Mouse (Mus musculus) spleen, adult 2 months (tissue): Measurements from ENCODE around the gene Ndufa13. TPM values are rescaled to one million over a fixed set of nuclear protein-coding genes. Genes with fewer than 3 reads are reported as not detected.

Experiments
- DNase-seq, 2 experiments: peaks; one replicate each; pipeline versions ENCODE4 v3.0.0 to v3.0.0-alpha.2; 2012 to 2021; ENCODE audit warnings: low spot score in 2 of 2, low read depth in 1 of 2
- H3K27ac ChIP-seq: fragments of 200-500 bp; 2 replicates; pipeline ENCODE4 v1.5.1; 2012; ENCODE audit warnings: low read length, inconsistent platforms; ENCODE audit not compliant: insufficient read depth
- H3K27me3 ChIP-seq: fragments of 200-500 bp; 2 replicates; pipeline ENCODE4 v1.6.1; 2012; ENCODE audit warnings: mild to moderate bottlenecking, moderate library complexity, low read length, inconsistent platforms; ENCODE audit not compliant: control insufficient read depth, insufficient read depth
- H3K36me3 ChIP-seq: fragments of 200-500 bp; 2 replicates; pipeline ENCODE4 v1.6.1; 2012; ENCODE audit warnings: mild to moderate bottlenecking, low read length, inconsistent platforms; ENCODE audit not compliant: control insufficient read depth, insufficient read depth
- H3K4me1 ChIP-seq: fragments of 200-500 bp; 2 replicates; pipeline ENCODE4 v1.6.1; 2011; ENCODE audit warnings: inconsistent platforms; ENCODE audit not compliant: control insufficient read depth, insufficient read depth, insufficient read length
- H3K4me3 ChIP-seq: fragments of 200-500 bp; 2 replicates; pipeline ENCODE4 v1.5.1; 2011; ENCODE audit warnings: mild to moderate bottlenecking, inconsistent platforms; ENCODE audit not compliant: insufficient read depth, insufficient read length; ENCODE audit errors: extremely low read depth
- CTCF ChIP-seq: fragments of 200-500 bp; IDR thresholded peaks from 2 replicates; pipeline ENCODE4 v1.5.1; 2011; ENCODE audit warnings: mild to moderate bottlenecking, inconsistent platforms; ENCODE audit not compliant: insufficient read depth, insufficient read length, insufficient replicate concordance; ENCODE audit errors: extremely low read depth
- POLR2A ChIP-seq: fragments of 200-500 bp; IDR thresholded peaks from 2 replicates; pipeline ENCODE4 v1.6.1; 2011; ENCODE audit warnings: low read depth, low read length, inconsistent platforms
- WGBS: fragments of 180-500 bp; shearing (Covaris S2); methylation state at CpG from one replicate; pipeline ENCODE4 v1.1.7; 2018; 5-methylcytosine and 5-hydroxymethylcytosine counted together
- polyA plus RNA-seq: library from polyadenylated mRNA; depleted of rRNA; stranded (reverse); fragments of >200 nt; gene quantifications from 2 replicates; pipeline ENCODE4 v1.2.3, GENCODE M21; 2012

Ndufa13 gene
- polyA plus RNA-seq, 1 experiment: 53.8 TPM

GRCm38 (mm10) chr8:69900895-69901451 lies 1.4 kb downstream of the Ndufa13 start:
- 6% methylated on average over 12 of the region's 12 CpGs for WGBS
- no peaks in the 10 kb centered on the region for H3K27me3 ChIP-seq
- peak overlapping the region; percentile 79 for H3K4me3 ChIP-seq
- H3K4me1 ChIP-seq: peaks cover 11% of the 10 kb centered on the region
- no peaks in the 10 kb centered on the region; the same call in 1 of the 2 replicates for H3K36me3 ChIP-seq
- TF ChIP-seq CTCF (no peak), POLR2A (no peak)
- H3K27ac ChIP-seq: peak overlapping the region; percentile 85
- DNase-seq: no peak

DNA sequence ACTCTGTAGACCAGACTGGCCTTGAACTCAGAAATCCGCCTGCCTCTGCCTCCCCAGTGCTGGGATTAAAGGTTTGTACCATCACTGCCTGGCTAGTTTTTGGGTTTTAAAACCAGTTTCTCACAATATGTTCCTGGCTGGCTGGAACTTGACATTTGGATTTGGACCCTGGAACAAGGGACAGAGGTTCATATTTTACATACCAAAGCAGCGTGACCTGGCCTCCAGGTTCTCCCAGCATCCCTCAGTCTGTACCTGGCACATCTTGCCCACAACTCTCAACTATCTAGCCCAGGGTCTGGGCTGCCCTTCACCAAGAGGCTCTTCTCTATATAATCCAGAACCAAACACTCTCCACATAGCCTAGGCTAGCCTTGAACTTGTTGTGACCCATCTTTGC lies 2.5 kb downstream of the Ndufa13 start:
- DNase-seq: no peak
- Histone ChIP-seq H3K4me3 (no peak overlapping the region), H3K4me1 (peaks cover 11% of the 10 kb centered on the region), H3K36me3 (peaks cover 1% of the 10 kb centered on the region; the same call in 1 of the 2 replicates), H3K27me3 (no peaks in the 10 kb centered on the region), H3K27ac (no peak overlapping the region)
- WGBS: 93% methylated on average over 2 of the region's 2 CpGs
- TF ChIP-seq POLR2A (no peak), CTCF (no peak)

- no peak overlapping the region for H3K4me3 ChIP-seq
- H3K36me3 ChIP-seq: peaks cover 10% of the 10 kb centered on the region
- 89% methylated on average over 6 of the region's 6 CpGs for WGBS
- peaks cover 11% of the 10 kb centered on the region for H3K4me1 ChIP-seq
- no peak overlapping the region for H3K27ac ChIP-seq
- TF ChIP-seq POLR2A (no peak), CTCF (no peak)
- DNase-seq: no peak
- H3K27me3 ChIP-seq: no peaks in the 10 kb centered on the region
Measured at GRCm38 (mm10) chr8:69897857-69898256, 4.5 kb downstream of the Ndufa13 start.

DNA sequence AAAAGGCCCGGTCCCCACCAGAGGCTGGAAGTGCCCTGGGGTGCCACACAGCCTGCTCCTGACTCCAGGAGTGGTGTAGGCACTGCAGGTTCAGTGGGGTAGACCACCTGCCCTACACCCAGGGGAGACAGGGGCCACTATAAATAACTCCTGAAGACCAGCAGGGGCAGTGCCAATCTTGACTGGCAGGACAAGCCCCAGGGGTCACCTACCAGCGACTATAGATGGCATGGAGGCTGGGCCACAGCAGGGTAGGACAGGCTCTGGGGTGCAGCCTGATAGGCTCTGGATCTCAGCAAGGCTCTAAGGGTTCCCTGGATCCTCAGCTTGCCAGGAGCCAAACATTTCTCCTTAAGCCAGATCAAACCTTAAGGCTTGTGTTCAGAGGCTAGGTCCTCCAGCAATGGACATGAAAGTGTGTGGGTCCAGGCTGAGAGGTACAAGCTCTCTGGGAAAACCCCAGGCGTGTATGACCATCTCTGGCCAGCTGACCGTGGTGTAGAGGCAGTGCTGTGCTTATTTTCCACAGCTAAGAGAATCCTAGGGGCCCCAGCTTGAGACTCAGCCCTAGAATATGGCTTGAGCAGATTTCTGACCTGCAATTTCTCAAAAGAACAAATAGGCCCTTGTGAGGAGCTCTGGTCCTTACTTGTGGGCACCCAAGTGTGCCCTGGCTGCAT lies 6.4 kb downstream of the Ndufa13 start:
- Histone ChIP-seq H3K4me1 (peaks cover 3% of the 10 kb centered on the region; the same call in 1 of the 2 replicates), H3K4me3 (no peak overlapping the region), H3K27ac (no peak overlapping the region), H3K27me3 (no peaks in the 10 kb centered on the region), H3K36me3 (peaks cover 12% of the 10 kb centered on the region)
- TF ChIP-seq POLR2A: no peak
- no peak for TF ChIP-seq CTCF
- DNase-seq: no peak
- WGBS: 85% methylated on average over 4 of the region's 4 CpGs

DNA sequence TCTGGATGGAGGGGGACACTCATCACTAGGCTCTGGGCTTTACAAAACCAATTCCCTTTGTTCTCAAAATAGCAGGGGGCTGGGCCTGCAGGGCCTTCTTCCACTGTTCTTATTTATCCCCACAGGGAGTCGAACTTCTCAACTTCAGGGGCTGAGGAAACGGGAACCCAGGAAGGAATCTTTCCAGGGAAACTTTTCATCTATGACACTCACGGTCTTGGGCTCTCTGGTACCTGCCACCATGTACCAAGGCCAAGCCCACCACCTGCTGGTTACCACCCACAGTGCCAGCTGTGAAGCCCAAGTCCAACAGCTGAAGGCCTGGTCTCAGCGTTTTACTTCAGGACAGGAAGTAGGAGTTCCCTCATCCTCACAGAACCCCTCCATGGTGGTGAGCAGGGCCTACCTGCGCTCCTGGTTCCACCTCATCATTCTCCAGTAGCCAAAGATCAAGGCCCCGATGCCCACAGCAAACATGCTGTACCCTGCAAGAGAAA lies 7.5 kb downstream of the Ndufa13 start:
- H3K27ac ChIP-seq: no peak overlapping the region
- peaks cover 12% of the 10 kb centered on the region for H3K36me3 ChIP-seq
- no peaks in the 10 kb centered on the region for H3K4me1 ChIP-seq
- WGBS: 81% methylated on average over 6 of the region's 6 CpGs
- H3K27me3 ChIP-seq: no peaks in the 10 kb centered on the region
- no peak overlapping the region for H3K4me3 ChIP-seq
- TF ChIP-seq CTCF (no peak), POLR2A (no peak)
- no peak for DNase-seq

- Histone ChIP-seq H3K4me1 (peaks cover 4% of the 10 kb centered on the region), H3K27ac (no peak overlapping the region), H3K27me3 (peaks cover 4% of the 10 kb centered on the region), H3K4me3 (no peak overlapping the region), H3K36me3 (peaks cover 12% of the 10 kb centered on the region)
- WGBS: 88% methylated on average over 17 of the region's 17 CpGs
- DNase-seq: no peak
- TF ChIP-seq POLR2A (no peak), CTCF (no peak)
Measured at GRCm38 (mm10) chr8:69893863-69894262, 8.5 kb downstream of the Ndufa13 start.

GRCm38 (mm10) chr8:69890813-69891241 lies 11.5 kb downstream of the Ndufa13 start:
- 46% methylated on average over 19 of the region's 19 CpGs for WGBS
- Histone ChIP-seq H3K4me3 (no peak overlapping the region), H3K4me1 (peaks cover 23% of the 10 kb centered on the region), H3K36me3 (peaks cover 12% of the 10 kb centered on the region), H3K27ac (no peak overlapping the region), H3K27me3 (peaks cover 26% of the 10 kb centered on the region)
- DNase-seq: peak in 1 of 2 experiments; percentile 35
- TF ChIP-seq CTCF (peak; percentile 53; the same call in 1 of the 2 replicates), POLR2A (no peak)
